Mouse (Mus musculus) layer of hippocampus, adult 11-12 months (tissue): ENCODE data around the gene Alk.
A peak's percentile ranks its signal among the peaks of the same experiment; 100 is the strongest.

ENCODE experiments used
- DNase-seq: peaks from one replicate; pipeline ENCODE4 v3.0.0; 2022; ENCODE audit warnings: low spot score

The Alk gene

GRCm38 (mm10) chr17:72604610-72604980 lies at the start of gene Alk:
Gene Alk (minus strand): TSS chr17:72604627.
- DNase-seq: peak; percentile 86

DNA sequence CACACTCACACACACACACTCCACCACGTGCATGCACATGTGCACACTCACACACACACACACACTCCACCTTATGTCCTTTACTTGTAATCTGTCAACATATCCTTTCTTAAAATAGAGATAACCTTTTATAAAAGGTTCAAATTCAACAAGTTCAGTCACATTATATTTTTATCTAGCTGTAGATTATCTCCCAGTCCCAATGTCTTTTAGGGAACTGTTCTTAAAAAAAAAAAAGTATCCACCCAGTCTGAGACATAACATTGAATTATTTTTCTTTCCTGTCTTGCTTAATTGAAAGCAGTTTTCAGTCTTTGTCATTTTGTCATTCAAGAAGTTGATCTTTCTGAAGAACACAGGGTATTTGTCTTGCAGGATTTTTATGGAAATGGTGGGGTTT lies 48.4 kb upstream of the Alk start:
- DNase-seq: no peak

DNA sequence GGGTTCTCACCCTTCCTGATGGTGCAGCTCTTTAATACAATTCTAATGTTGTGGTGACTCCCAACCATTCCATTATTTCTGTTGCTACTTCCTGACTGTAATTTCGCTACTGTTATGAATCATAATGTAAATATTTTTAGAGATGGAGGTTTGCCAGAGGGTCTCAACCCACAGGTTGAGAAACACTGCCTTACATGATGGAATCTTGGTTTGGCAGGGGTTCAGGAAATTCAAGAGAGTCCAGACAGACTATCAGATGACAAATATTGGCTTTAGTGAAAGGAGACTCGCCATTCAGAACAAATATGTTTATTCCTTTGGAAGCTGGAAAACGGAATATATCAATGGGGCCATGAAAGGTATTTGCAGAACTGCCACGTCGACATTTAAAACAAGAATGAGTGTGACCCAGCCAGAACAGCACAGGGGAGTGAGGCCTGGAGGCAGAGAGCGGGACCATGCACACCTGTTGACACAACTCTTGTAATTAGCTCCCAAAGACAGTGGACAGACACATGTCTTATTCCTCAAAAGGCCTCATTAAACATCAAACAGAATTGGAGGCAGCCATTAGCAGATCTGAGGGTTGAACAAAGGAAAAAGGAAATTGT lies 44.3 kb upstream of the Alk start:
- DNase-seq: no peak

GRCm38 (mm10) chr17:72646167-72646566 lies 41.7 kb upstream of the Alk start:
- DNase-seq: no peak

DNA sequence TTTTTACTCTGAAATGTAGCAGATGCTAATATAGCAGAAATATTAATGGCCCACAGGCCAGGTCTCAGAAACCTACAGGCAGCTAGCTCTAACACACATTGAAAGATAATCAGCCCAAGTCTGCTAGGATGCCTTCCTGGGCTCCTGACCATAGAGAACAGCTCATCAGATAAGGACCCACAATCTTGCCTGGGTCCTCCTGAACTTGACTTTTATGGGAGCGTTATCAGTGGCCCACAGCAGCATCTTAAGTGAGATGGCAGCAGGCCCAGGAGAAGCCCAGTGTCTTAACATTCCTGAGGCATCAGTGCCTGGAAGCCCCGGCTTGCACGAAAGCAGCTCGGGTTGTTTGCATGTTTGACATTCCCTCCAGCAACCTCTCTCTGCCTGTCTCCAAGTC lies 35.7 kb upstream of the Alk start:
- no peak for DNase-seq

DNA sequence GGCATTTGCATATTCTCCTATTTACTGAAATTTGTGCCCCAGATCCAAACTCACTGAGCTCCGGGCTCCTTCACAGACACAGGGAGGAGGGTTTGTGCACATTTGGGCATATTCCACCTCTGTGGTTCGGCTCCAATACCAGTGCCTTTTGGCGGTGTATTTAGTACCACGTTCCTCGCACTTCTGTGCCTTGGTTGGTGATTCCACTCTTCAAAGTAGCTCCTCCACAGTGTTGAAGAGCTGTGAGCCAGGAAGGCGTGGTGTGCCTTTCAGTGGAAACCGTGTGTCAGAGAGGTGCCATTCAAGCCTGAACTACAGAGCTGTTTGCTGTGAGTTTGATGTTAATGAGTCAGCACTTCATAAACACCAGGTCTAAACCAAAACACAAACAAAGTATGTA lies 35.0 kb upstream of the Alk start:
- DNase-seq: no peak

- peak; percentile 93 for DNase-seq
These were observed 1.8 kb upstream of the Alk start for GRCm38 (mm10) chr17:72606251-72606650.

DNA sequence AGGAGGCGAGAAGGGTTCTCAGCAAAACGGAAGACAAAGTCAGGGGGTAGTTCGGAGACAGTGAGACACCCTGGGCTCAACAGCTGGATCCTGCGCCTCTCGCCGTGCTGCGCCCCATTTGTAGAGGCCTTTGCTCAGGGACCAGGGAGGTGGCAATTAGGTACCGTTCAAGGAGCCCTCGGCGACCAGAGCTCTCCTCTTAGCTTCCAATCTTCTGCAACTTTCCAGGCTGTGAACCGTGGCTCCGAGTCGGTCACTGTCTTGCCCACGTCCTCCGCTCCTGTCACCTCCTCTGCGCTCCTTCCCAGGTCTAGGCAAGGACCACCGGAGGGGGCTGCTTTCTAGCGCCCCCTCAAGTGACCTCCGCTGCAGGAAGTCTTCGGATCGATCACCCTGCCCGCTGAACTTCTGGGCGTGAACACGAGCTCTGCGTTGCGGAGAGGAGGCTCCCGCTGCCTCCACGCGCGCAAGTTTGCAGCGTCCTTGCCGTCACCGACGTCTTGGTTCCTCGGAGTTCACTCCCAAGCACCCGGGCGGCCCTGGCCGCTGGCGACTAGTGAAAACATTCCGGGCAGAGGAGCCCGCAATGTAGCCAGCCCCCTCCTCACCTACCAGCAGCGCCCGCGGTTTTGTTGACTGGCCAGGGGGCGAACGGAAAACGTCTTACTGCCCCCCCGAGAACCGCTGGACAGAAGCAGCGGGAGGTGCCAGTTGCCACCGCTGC lies 379 bp downstream of the Alk start:
- no peak for DNase-seq

DNA sequence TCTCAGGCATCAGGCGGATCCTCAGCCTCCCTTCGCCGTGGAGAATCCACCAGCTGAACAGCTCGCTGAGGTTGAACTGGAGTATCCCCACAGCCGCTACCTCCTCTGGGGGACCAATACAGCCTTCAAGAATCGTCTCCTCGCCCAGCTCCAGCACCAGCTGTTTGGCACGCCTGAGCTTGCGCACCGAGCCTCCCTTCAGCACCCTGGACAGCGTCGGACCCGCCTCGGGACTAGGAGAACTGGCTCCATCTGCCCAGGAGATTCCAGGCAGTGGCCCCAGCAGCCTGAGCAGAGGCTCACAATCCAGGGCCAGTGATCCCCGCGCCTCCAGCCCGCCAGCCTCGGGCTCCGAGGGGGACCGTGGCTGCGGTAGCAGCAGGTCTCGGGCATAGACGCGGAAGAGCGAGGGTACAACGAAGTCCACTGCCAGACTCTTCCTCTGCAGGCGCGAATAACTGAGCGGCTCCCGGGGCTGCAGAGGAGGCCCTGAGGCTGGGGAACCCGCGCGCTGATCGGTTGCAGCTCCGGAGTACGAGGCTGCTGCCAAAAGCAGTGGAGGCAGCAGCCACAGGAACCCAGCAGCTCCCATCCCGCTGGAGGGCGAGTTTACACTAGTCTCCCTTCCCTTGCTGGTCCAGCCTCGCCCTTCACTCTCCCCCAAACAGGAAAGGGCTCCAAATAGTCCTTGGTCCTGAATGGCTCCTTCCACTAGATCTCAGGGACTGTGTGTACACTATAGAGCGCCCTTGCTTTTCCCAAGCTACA lies 1.1 kb downstream of the Alk start:
- peak; percentile 52 for DNase-seq

GRCm38 (mm10) chr17:72600806-72601205 lies 3.6 kb downstream of the Alk start:
- no peak for DNase-seq

DNA sequence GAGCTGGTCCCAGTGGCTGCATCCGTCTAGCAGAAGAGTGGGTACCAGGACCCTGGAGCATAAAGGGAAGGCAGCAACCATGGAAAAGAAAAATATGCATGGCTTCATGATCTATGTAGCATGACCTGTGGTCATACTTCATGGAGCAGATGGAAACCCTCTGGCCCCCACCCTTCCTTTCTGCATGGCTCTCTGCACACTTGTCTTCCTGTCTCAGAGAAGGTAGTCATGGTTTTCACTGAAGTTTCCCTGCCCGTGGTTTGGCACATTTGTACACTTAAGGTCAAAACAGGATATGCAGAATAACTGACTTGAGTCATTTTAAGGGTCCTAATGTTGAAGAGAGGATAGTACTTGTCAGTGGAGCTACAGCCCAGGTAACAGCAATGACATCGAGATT lies 16.8 kb downstream of the Alk start:
- no peak for DNase-seq

DNA sequence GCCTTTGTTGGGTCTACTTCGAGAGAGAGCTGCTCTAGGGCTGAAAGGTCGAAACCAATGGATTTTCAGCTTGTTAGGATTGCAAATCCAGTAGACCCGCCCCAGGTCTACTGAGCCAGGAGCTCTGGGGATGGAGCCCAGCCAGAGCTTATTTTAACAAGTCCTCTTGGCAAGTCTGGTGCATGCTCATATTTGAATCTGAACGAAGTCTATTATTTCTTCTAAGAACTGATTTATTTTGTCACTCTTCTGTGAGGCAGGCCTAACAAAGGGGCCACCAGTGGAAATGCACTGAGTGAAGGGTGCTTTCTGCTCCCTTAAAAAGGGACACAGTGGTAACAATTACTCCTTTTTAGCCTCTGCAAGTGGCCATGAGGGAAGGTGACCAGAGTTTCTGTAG lies 24.3 kb downstream of the Alk start:
- DNase-seq: peak; percentile 19

- DNase-seq: no peak
These were observed 25.1 kb downstream of the Alk start for GRCm38 (mm10) chr17:72579321-72579720.

DNA sequence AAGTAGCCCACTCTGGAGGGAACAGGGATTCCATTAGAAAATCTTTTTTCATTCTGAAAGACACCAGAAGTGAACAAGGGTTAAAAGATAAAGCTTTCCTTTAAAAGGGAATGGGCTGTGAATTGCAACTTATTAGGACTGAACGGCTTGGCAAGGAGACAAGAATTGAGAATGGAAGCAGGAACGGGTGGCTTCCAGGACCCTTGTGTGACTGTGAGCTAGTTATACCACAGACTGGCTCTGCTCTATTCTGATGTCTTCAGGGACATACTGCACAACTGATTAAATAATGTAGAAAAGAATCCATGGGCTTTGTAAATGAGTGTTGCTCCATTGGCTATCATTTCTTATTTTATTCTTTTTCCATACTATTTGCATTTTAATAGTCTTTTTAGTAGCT lies 33.0 kb downstream of the Alk start:
- DNase-seq: no peak

DNA sequence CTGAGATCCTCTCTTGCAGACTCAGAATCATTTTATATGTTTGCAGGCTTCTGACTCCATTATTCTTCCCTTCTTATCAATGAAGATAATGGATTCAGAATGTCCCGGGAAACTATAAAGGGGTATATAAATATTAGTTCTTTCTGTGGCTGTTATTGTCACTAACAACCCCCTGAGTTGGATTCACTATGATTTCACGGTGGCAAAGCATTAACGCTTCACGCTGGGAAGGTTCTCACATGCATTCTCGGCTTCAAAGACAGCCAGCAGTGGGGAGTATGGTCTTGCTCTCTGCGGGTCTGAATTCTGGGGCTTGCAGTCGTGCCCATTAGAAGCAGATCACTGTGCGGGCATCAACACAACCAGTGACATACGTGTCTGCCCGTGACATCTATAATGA lies 34.9 kb downstream of the Alk start:
- DNase-seq: no peak

- no peak for DNase-seq
These were observed 41.0 kb downstream of the Alk start for GRCm38 (mm10) chr17:72563423-72563822.

DNA sequence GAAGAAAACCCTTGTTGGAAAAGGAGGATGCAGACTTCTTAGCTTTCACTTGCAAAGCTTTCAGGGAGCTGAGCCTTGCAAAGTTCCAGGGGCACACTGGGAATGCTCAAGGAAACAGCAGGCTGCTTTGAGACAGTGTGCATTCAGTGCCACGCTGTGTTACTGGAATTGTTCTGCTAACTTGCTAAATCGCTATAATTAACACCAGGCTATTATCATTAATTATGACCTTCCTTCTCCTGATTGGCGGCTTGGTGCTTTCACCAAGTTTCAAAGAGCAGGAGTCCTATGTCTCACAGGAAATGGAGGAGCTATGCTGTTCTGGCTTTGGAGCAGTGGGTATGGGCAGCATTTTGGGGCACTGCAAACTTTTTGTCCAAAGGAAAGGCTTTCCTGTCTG lies 43.0 kb downstream of the Alk start:
- no peak for DNase-seq

GRCm38 (mm10) chr17:72560771-72561170 lies 43.7 kb downstream of the Alk start:
- DNase-seq: no peak

DNA sequence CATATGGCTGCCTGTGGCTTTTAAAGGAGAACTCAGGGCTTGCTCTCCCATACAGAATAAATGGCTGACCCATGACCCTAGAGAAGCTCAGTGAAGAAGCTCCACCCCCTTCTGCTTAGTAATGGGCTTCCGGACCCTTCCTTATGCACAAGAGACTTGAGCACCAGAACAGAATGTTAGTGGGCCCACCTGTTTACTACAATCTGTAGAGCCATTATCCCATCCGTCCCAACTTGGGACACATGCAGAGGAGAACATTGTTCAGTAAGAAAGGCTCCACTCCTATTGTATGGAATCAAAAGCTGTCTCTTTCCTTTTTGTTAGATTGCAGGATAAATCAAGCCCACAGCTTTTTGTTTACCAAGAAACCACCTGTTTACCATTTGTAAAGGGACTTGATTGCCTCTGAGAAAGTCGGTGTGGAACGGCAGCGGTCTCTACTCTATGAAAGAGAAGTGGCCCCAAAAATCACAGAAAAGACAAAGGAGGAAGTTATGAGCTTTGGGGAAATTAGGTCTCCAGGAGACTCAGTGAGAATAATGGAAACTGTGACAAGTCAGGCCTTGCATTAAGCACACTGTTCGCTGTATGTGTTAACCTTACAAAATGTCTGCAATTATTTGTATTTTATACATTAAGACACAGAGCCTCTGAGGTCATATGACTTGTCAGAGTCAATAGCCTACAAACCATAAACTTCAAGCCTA lies 47.2 kb downstream of the Alk start:
- DNase-seq: no peak

GRCm38 (mm10) chr17:72546274-72546673 lies 58.2 kb downstream of the Alk start:
- no peak for DNase-seq

DNA sequence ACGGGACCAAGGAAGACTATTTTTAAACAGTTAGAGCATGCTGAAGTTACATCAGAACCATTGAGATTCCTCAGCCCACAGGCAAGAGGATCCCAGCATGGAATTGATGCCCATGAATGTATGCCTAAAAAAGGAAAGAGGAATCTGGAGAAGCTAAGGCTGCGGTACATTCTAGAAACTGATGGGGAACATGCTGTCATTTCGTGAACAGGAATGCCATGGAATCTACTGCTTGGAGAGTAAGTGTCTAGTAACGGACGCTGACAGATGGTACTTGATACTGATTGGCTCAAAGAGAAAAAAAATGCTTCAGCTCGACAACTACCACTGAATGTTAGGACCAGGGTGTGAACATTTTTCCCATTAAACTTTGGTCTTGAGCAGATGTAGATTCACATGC lies 69.1 kb downstream of the Alk start:
- DNase-seq: no peak

GRCm38 (mm10) chr17:72532266-72532665 lies 72.2 kb downstream of the Alk start:
- no peak for DNase-seq

- no peak for DNase-seq
These were observed 75.9 kb downstream of the Alk start for GRCm38 (mm10) chr17:72528481-72528880.
